Mouse (Mus musculus) ES-E14 (cell line): Measurements from ENCODE around the gene Rpl24. TPM values are rescaled to one million over a fixed set of nuclear protein-coding genes. Genes with fewer than 3 reads are reported as not detected.

Experiments used
- DNase-seq: peaks from one replicate; pipeline ENCODE4 v3.0.0-alpha.2; 2013; ENCODE audit warnings: low read depth, low spot score
- H3K27ac ChIP-seq: 2 replicates; pipeline ENCODE4 v1.5.1; 2012; ENCODE audit warnings: low read depth, mild to moderate bottlenecking, low read length, moderate library complexity, mixed read lengths; ENCODE audit not compliant: poor library complexity, insufficient read depth, severe bottlenecking
- H3K36me3 ChIP-seq: 2 replicates; pipeline ENCODE4 v1.6.1; 2012; ENCODE audit warnings: mild to moderate bottlenecking, low read length, moderate library complexity, mixed read lengths; ENCODE audit not compliant: control insufficient read depth, poor library complexity, insufficient read depth, severe bottlenecking
- H3K4me1 ChIP-seq, 2 experiments: fragments of 150-350 bp in 1 of 2; sonication (generic) in 1 of 2; 2 replicates each; pipeline ENCODE4 v1.6.1; 2012; ENCODE audit warnings: low read length in 2 of 2, mild to moderate bottlenecking in 1 of 2, mixed read lengths in 1 of 2; ENCODE audit not compliant: control insufficient read depth in 2 of 2, insufficient read depth in 2 of 2, poor library complexity in 1 of 2
- H3K4me3 ChIP-seq, 2 experiments: fragments of 150-350 bp in 1 of 2; sonication (generic) in 1 of 2; 2 replicates each; pipeline ENCODE4 v1.5.1; 2012; ENCODE audit warnings: low read length in 2 of 2, low read depth in 1 of 2, mild to moderate bottlenecking in 1 of 2, mixed read lengths in 1 of 2; ENCODE audit not compliant: insufficient read depth in 1 of 2, poor library complexity in 1 of 2, severe bottlenecking in 1 of 2
- H3K9ac ChIP-seq: 2 replicates; pipeline ENCODE4 v1.6.1; 2012; ENCODE audit warnings: low read depth, mild to moderate bottlenecking, low read length, mixed read lengths; ENCODE audit not compliant: poor library complexity, insufficient read depth, severe bottlenecking
- H3K9me3 ChIP-seq: fragments of 150-350 bp; sonication (generic); 2 replicates; pipeline ENCODE4 v1.6.1; 2012; ENCODE audit warnings: low read depth, mild to moderate bottlenecking, low read length; ENCODE audit not compliant: control insufficient read depth, insufficient read depth
- CHD2 ChIP-seq: IDR thresholded peaks from 2 replicates; pipeline ENCODE4 v1.6.1; 2014; ENCODE audit warnings: mild to moderate bottlenecking, low read depth, low read length, inconsistent platforms
- HCFC1 ChIP-seq: IDR thresholded peaks from 2 replicates; pipeline ENCODE4 v1.6.1; 2012; ENCODE audit warnings: low read length, inconsistent platforms, borderline replicate concordance; ENCODE audit not compliant: insufficient read depth
- MAFK ChIP-seq: IDR thresholded peaks from 2 replicates; pipeline ENCODE4 v1.6.1; 2014; ENCODE audit warnings: mild to moderate bottlenecking, low read depth, low read length, inconsistent platforms; ENCODE audit not compliant: insufficient read depth
- ZC3H11A ChIP-seq: IDR thresholded peaks from 2 replicates; pipeline ENCODE4 v1.6.1; 2012; ENCODE audit warnings: low read depth, mild to moderate bottlenecking, inconsistent platforms, low read length, borderline replicate concordance
- ZNF384 ChIP-seq: IDR thresholded peaks from 2 replicates; pipeline ENCODE4 v1.6.1; 2012; ENCODE audit warnings: low read depth, low read length, inconsistent platforms
- in situ Hi-C, 2 experiments: fragments of 600-800 bp; cut with MboI; formaldehyde crosslinking; loops; one replicate each; pipeline ENCODE4 v1.15.1; 2025; ENCODE audit warnings: low sequenced_read_pairs in 2 of 2, inconsistent platforms in 1 of 2; ENCODE audit not compliant: unreplicated experiment in 2 of 2
- total RNA-seq: library from RNA; depleted of rRNA; stranded (reverse); fragments of 300-350 nt; gene quantifications from 2 replicates; pipeline ENCODE4 v1.2.3, GENCODE M21; 2012

The Rpl24 gene
- total RNA-seq, 1 experiment: 1,577 TPM

DNA sequence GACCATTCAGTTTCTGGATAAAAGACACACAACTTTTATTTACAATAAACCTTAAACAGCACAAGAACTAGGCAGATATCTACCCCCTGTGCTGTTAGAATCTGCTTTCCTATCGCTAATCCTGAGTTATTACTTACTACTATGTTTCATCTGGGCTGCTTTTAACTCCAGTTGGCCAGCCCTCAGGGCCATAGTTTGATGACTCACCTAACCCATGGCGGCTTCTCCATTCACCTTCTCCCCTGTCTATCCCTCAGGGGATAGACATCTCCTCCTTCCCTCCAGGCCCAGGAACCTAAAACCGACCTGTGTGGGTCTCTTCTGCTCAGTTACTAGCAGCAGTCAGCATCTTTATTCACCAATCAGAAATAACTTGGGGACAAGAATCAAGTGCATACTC is 19.9 kb downstream of the Rpl24 start:
- peaks cover 16% of the 10 kb centered on the region for H3K36me3 ChIP-seq
- in situ Hi-C loops: no loop called here
- TF ChIP-seq CHD2: no peak
- no peak for TF ChIP-seq HCFC1
- TF ChIP-seq ZC3H11A: no peak
- TF ChIP-seq ZNF384: no peak
- no peak for TF ChIP-seq MAFK
- no peaks in the 10 kb centered on the region for H3K9me3 ChIP-seq
- DNase-seq: no peak
- H3K9ac ChIP-seq: no peak overlapping the region
- H3K4me3 ChIP-seq: no peak overlapping the region
- H3K27ac ChIP-seq: no peak overlapping the region
- no peaks in the 10 kb centered on the region for H3K4me1 ChIP-seq

- peaks cover 11% of the 10 kb centered on the region for H3K36me3 ChIP-seq
- H3K9me3 ChIP-seq: no peaks in the 10 kb centered on the region
- no peaks in the 10 kb centered on the region for H3K4me1 ChIP-seq
- no peak for DNase-seq
- no peak overlapping the region for H3K4me3 ChIP-seq
- in situ Hi-C loops: no loop called here
- TF ChIP-seq MAFK (no peak), ZNF384 (no peak), HCFC1 (no peak), CHD2 (no peak), ZC3H11A (no peak)
- H3K27ac ChIP-seq: no peak overlapping the region
- H3K9ac ChIP-seq: no peak overlapping the region
These were observed 24.2 kb downstream of the Rpl24 start for GRCm38 (mm10) chr16:55990311-55990710.

DNA sequence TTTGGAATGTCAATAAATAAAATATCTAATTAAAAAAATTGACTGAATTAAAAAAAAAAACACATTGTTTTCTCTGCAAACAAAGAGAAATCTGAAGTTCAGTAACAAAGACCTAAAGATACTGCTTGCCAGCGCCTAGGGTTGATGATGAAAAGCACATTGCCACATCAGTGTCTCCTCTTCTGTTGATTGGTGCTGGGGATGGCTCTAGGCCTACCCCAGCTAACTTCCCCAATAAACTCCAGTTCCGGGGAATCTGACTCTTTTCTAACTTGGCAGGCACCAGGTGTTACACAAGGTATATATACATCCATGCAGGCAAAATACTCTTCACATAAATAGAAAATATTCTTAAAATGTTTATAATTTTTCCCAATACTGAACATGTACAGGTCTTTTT is 28.2 kb downstream of the Rpl24 start:
- Histone ChIP-seq H3K36me3 (peaks cover 11% of the 10 kb centered on the region), H3K9me3 (no peaks in the 10 kb centered on the region), H3K9ac (no peak overlapping the region), H3K4me1 (no peaks in the 10 kb centered on the region), H3K4me3 (no peak overlapping the region), H3K27ac (no peak overlapping the region)
- no peak for TF ChIP-seq ZNF384
- TF ChIP-seq MAFK: no peak
- no peak for TF ChIP-seq ZC3H11A
- TF ChIP-seq HCFC1: no peak
- no peak for TF ChIP-seq CHD2
- DNase-seq: no peak
- in situ Hi-C loops: no loop called here

DNA sequence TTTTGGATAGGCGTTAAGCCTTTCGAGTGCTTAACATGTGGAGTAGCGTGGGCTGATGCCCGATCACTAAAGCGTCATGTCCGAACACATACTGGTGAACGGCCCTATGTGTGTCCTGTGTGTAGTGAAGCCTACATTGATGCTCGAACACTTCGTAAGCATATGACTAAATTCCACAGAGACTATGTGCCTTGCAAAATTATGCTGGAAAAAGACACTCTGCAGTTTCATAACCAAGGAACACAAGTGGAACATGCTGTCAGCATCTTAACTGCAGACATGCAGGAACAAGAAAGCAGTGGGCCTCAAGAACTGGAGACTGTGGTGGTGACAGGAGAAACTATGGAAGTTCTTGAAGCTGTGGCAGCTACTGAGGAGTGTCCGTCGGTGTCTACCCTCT is 40.7 kb downstream of the Rpl24 start:
- Histone ChIP-seq H3K9ac (no peak overlapping the region), H3K4me1 (no peaks in the 10 kb centered on the region; a peak in 1 of 4 replicates), H3K27ac (no peak overlapping the region), H3K36me3 (peaks cover 19% of the 10 kb centered on the region), H3K9me3 (no peaks in the 10 kb centered on the region), H3K4me3 (no peak overlapping the region)
- no peak for DNase-seq
- TF ChIP-seq ZC3H11A: no peak
- no peak for TF ChIP-seq ZNF384
- no peak for TF ChIP-seq CHD2
- no peak for TF ChIP-seq MAFK
- no peak for TF ChIP-seq HCFC1
- in situ Hi-C loops: no loop called here

GRCm38 (mm10) chr16:56008862-56009261 is 42.8 kb downstream of the Rpl24 start:
- in situ Hi-C loops: no loop called here
- no peak overlapping the region for H3K27ac ChIP-seq
- no peak for TF ChIP-seq CHD2
- no peak for TF ChIP-seq HCFC1
- TF ChIP-seq ZC3H11A: no peak
- TF ChIP-seq ZNF384: no peak
- no peak for TF ChIP-seq MAFK
- no peak for DNase-seq
- no peak overlapping the region for H3K4me3 ChIP-seq
- peaks cover 17% of the 10 kb centered on the region for H3K36me3 ChIP-seq
- H3K9me3 ChIP-seq: no peaks in the 10 kb centered on the region
- no peaks in the 10 kb centered on the region; a peak in 1 of 4 replicates for H3K4me1 ChIP-seq
- H3K9ac ChIP-seq: no peak overlapping the region
